Mouse (Mus musculus) heart, embryonic 14.5 days (tissue): ENCODE results near the gene Rpl11. TPM values are rescaled to one million over a fixed set of nuclear protein-coding genes. Genes with fewer than 3 reads are reported as not detected.

Experiments used
- ATAC-seq: fragments of 200-750 bp; cut with Nextera tagmentation; 2 replicates; pipeline ENCODE4 v1.8.0; 2017; ENCODE audit warnings: low read depth, moderate TSS enrichment; ENCODE audit not compliant: insufficient number of reproducible peaks, insufficient read depth, low FRiP score
- H3K27ac ChIP-seq, 2 experiments: fragments of 200-500 bp in 1 of 2; fragments of 300-500 bp in 1 of 2; sonication (generic) in 1 of 2; replicated peaks in 1 of 2; 2 replicates each; pipeline ENCODE4 v1.5.1; 2012 to 2014; ENCODE audit warnings: low read depth in 2 of 2, low read length in 2 of 2, control low read depth in 1 of 2, mild to moderate bottlenecking in 1 of 2, mixed read lengths in 1 of 2; ENCODE audit not compliant: control insufficient read depth in 1 of 2, insufficient read depth in 1 of 2
- H3K27me3 ChIP-seq: fragments of 300-500 bp; sonication (generic); 2 replicates; pipeline ENCODE4 v1.6.1; 2014; ENCODE audit warnings: mild to moderate bottlenecking, low read length, control low read depth; ENCODE audit not compliant: control insufficient read depth, insufficient read depth
- H3K36me3 ChIP-seq: fragments of 300-500 bp; sonication (generic); 2 replicates; pipeline ENCODE4 v1.6.1; 2014; ENCODE audit warnings: mild to moderate bottlenecking, control low read depth, low read length, mixed read lengths; ENCODE audit not compliant: control insufficient read depth, insufficient read depth
- H3K4me1 ChIP-seq, 2 experiments: fragments of 200-500 bp in 1 of 2; fragments of 300-500 bp in 1 of 2; sonication (generic) in 1 of 2; 2 replicates each; pipeline ENCODE4 v1.6.1; 2012 to 2014; ENCODE audit warnings: low read length in 2 of 2, control low read depth in 1 of 2, mixed read lengths in 1 of 2; ENCODE audit not compliant: control insufficient read depth in 2 of 2, insufficient read depth in 2 of 2
- H3K4me2 ChIP-seq: fragments of 300-500 bp; sonication (generic); 2 replicates; pipeline ENCODE4 v1.6.1; 2014; ENCODE audit warnings: mild to moderate bottlenecking, low read length
- H3K4me3 ChIP-seq, 2 experiments: fragments of 200-500 bp in 1 of 2; fragments of 300-500 bp in 1 of 2; sonication (generic) in 1 of 2; 2 replicates each; pipeline ENCODE4 v1.5.1; 2012 to 2014; ENCODE audit warnings: low read length in 2 of 2, mild to moderate bottlenecking in 2 of 2, control low read depth in 1 of 2, low read depth in 1 of 2, moderate library complexity in 1 of 2; ENCODE audit not compliant: control insufficient read depth in 1 of 2, insufficient read depth in 1 of 2
- H3K9ac ChIP-seq: fragments of 300-500 bp; sonication (generic); 2 replicates; pipeline ENCODE4 v1.6.1; 2014; ENCODE audit warnings: mild to moderate bottlenecking, low read length
- H3K9me3 ChIP-seq: fragments of 300-500 bp; sonication (generic); 2 replicates; pipeline ENCODE4 v1.6.1; 2016; ENCODE audit warnings: low read length, control low read depth; ENCODE audit not compliant: control insufficient read depth
- WGBS: fragments of 180-500 bp; shearing (Covaris S2); extraction: QIAGEN DNeasy Blood & Tissue Kit; methylation state at CpG from one replicate; pipeline ENCODE4 v1.1.7; 2014; 5-methylcytosine and 5-hydroxymethylcytosine counted together
- polyA plus RNA-seq: library from polyadenylated mRNA; unstranded; fragments of >200 nt; fragmentation: Nextera tagmentation; extraction: Ambion mirVana; gene quantifications from 2 replicates; pipeline ENCODE4 v1.2.1, GENCODE M21; 2014

Rpl11 gene
- polyA plus RNA-seq, 1 experiment from 2014 or later: 329 TPM

- H3K9me3 ChIP-seq: no peaks in the 10 kb centered on the region
- H3K4me3 ChIP-seq: no peak overlapping the region
- H3K27ac ChIP-seq: no peak overlapping the region
- H3K27me3 ChIP-seq: no peaks in the 10 kb centered on the region
- H3K9ac ChIP-seq: no peak overlapping the region
- peaks cover 78% of the 10 kb centered on the region for H3K36me3 ChIP-seq
- no peaks in the 10 kb centered on the region for H3K4me1 ChIP-seq
- no peak overlapping the region for H3K4me2 ChIP-seq
- no peak for ATAC-seq
- WGBS: 90% methylated on average over 2 of the region's 2 CpGs
Observed at GRCm38 (mm10) chr4:136004921-136005320, 48.3 kb downstream of the Rpl11 start.

- H3K9me3 ChIP-seq: no peaks in the 10 kb centered on the region
- no peak overlapping the region for H3K4me2 ChIP-seq
- H3K4me3 ChIP-seq: no peak overlapping the region
- no peaks in the 10 kb centered on the region for H3K4me1 ChIP-seq
- no peaks in the 10 kb centered on the region for H3K27me3 ChIP-seq
- 72% methylated on average over 5 of the region's 5 CpGs for WGBS
- no peak overlapping the region for H3K9ac ChIP-seq
- H3K36me3 ChIP-seq: peaks cover 70% of the 10 kb centered on the region
- H3K27ac ChIP-seq: no peak overlapping the region
- ATAC-seq: no peak
Observed at GRCm38 (mm10) chr4:136004107-136004675, 49.0 kb downstream of the Rpl11 start.

GRCm38 (mm10) chr4:135995118-135995517 is 58.1 kb downstream of the Rpl11 start:
- H3K4me2 ChIP-seq: no peak overlapping the region
- 78% methylated on average over 4 of the region's 4 CpGs for WGBS
- no peak for ATAC-seq
- H3K4me1 ChIP-seq: no peaks in the 10 kb centered on the region
- no peaks in the 10 kb centered on the region for H3K36me3 ChIP-seq
- H3K9me3 ChIP-seq: peaks cover 7% of the 10 kb centered on the region; the same call in 1 of the 2 replicates
- H3K27ac ChIP-seq: no peak overlapping the region
- no peak overlapping the region for H3K4me3 ChIP-seq
- no peaks in the 10 kb centered on the region for H3K27me3 ChIP-seq
- no peak overlapping the region for H3K9ac ChIP-seq

GRCm38 (mm10) chr4:135993941-135994340 is 59.3 kb downstream of the Rpl11 start:
- 91% methylated on average over 6 of the region's 6 CpGs for WGBS
- H3K9me3 ChIP-seq: peaks cover 7% of the 10 kb centered on the region; the same call in 1 of the 2 replicates
- ATAC-seq: no peak

GRCm38 (mm10) chr4:135987714-135988113 is 65.5 kb downstream of the Rpl11 start:
- no peak for ATAC-seq

More at GRCm38 (mm10) chr4:135993941-135994340, 59.3 kb downstream of the Rpl11 start:
- Histone ChIP-seq H3K9ac (no peak overlapping the region), H3K27me3 (no peaks in the 10 kb centered on the region), H3K4me3 (no peak overlapping the region), H3K27ac (no peak overlapping the region), H3K4me2 (no peak overlapping the region), H3K4me1 (no peaks in the 10 kb centered on the region), H3K36me3 (no peaks in the 10 kb centered on the region)

GRCm38 (mm10) chr4:135986943-135987710 is 66.1 kb downstream of the Rpl11 start, which contains the start of gene Pithd1:
Pithd1 (minus strand) TSS chr4:135987264.
- Histone ChIP-seq H3K36me3 (peaks cover 31% of the 10 kb centered on the region), H3K27ac (peak within 1 kb of the TSS; percentile 63 to 90), H3K4me3 (peak within 1 kb of the TSS; percentile 87 to 99), H3K4me1 (peaks cover 5 to 10% of the 10 kb centered on the region in 2 experiments), H3K9ac (peak within 1 kb of the TSS; percentile 98), H3K9me3 (no peaks in the 10 kb centered on the region), H3K4me2 (peak within 1 kb of the TSS; percentile 91), H3K27me3 (no peaks in the 10 kb centered on the region)
- WGBS: under 1% methylated on average over 81 of the region's 81 CpGs
- ATAC-seq: peak; percentile 90

More at GRCm38 (mm10) chr4:135987714-135988113, 65.5 kb downstream of the Rpl11 start:
- Histone ChIP-seq H3K27ac (peak overlapping the region; percentile 63 to 90; a peak in 3 of 4 replicates), H3K4me3 (peak overlapping the region in 1 of 2 experiments; percentile 99; a peak in 3 of 4 replicates), H3K4me1 (peaks cover 5 to 10% of the 10 kb centered on the region in 2 experiments), H3K4me2 (peak overlapping the region; percentile 91), H3K36me3 (peaks cover 28% of the 10 kb centered on the region), H3K9me3 (no peaks in the 10 kb centered on the region), H3K27me3 (no peaks in the 10 kb centered on the region), H3K9ac (peak overlapping the region; percentile 98)
- 72% methylated on average over 9 of the region's 9 CpGs for WGBS

- H3K27me3 ChIP-seq: no peaks in the 10 kb centered on the region
- H3K9ac ChIP-seq: peak overlapping the region; percentile 98
- WGBS: 8% methylated on average over 23 of the region's 23 CpGs
- peaks cover 34% of the 10 kb centered on the region for H3K36me3 ChIP-seq
- peak overlapping the region in 1 of 2 experiments; percentile 63; a peak in 2 of 4 replicates for H3K27ac ChIP-seq
- H3K9me3 ChIP-seq: no peaks in the 10 kb centered on the region
- H3K4me2 ChIP-seq: peak overlapping the region; percentile 91
- H3K4me3 ChIP-seq: peak overlapping the region; percentile 87 to 99
- no peak for ATAC-seq
- H3K4me1 ChIP-seq: peaks cover 5 to 10% of the 10 kb centered on the region in 2 experiments
Observed at GRCm38 (mm10) chr4:135986301-135986942, 66.8 kb downstream of the Rpl11 start.
